Mouse (Mus musculus) forebrain, embryonic 16.5 days (tissue): ENCODE results near the gene Card11. TPM values are rescaled to one million over a fixed set of nuclear protein-coding genes. Genes with fewer than 3 reads are reported as not detected.

Experiments used
- ATAC-seq: fragments of 200-750 bp; cut with Nextera tagmentation; 2 replicates; pipeline ENCODE4 v1.8.0; 2017; ENCODE audit warnings: mild to moderate bottlenecking, moderate library complexity
- H3K27ac ChIP-seq: fragments of 300-500 bp; sonication (generic); 2 replicates; pipeline ENCODE4 v1.5.1; 2014; ENCODE audit warnings: low read length, control low read depth
- H3K27me3 ChIP-seq: fragments of 300-500 bp; sonication (generic); replicated peaks from 2 replicates; pipeline ENCODE4 v1.6.1; 2014; ENCODE audit warnings: low read length; ENCODE audit not compliant: control insufficient read depth, insufficient read depth
- H3K36me3 ChIP-seq: fragments of 300-500 bp; sonication (generic); 2 replicates; pipeline ENCODE4 v1.6.1; 2014; ENCODE audit not compliant: control insufficient read depth, insufficient read depth
- H3K4me1 ChIP-seq: fragments of 300-500 bp; sonication (generic); replicated peaks from 2 replicates; pipeline ENCODE4 v1.6.1; 2014; ENCODE audit warnings: low read length; ENCODE audit not compliant: control insufficient read depth, insufficient read depth
- H3K4me2 ChIP-seq: fragments of 300-500 bp; sonication (generic); 2 replicates; pipeline ENCODE4 v1.6.1; 2014; ENCODE audit warnings: mild to moderate bottlenecking, low read length, control low read depth
- H3K4me3 ChIP-seq: fragments of 300-500 bp; sonication (generic); replicated peaks from 2 replicates; pipeline ENCODE4 v1.5.1; 2014; ENCODE audit warnings: mild to moderate bottlenecking, low read length, control low read depth
- H3K9ac ChIP-seq: fragments of 300-500 bp; sonication (generic); replicated peaks from 2 replicates; pipeline ENCODE4 v1.6.1; 2014; ENCODE audit warnings: low read depth, low read length, control low read depth
- H3K9me3 ChIP-seq: fragments of 300-500 bp; sonication (generic); 2 replicates; pipeline ENCODE4 v1.6.1; 2016; ENCODE audit warnings: low read length; ENCODE audit not compliant: control insufficient read depth
- WGBS: fragments of 180-500 bp; shearing (Covaris S2); extraction: QIAGEN DNeasy Blood & Tissue Kit; methylation state at CpG from one replicate; pipeline ENCODE4 v1.1.7; 2014; 5-methylcytosine and 5-hydroxymethylcytosine counted together
- polyA plus RNA-seq: library from polyadenylated mRNA; unstranded; fragments of >200 nt; fragmentation: Nextera tagmentation; extraction: Ambion mirVana; gene quantifications from 2 replicates; pipeline ENCODE4 v1.2.1, GENCODE M21; 2015

Gene Card11
- polyA plus RNA-seq, 1 experiment from 2014 or later: 0.05 TPM

DNA sequence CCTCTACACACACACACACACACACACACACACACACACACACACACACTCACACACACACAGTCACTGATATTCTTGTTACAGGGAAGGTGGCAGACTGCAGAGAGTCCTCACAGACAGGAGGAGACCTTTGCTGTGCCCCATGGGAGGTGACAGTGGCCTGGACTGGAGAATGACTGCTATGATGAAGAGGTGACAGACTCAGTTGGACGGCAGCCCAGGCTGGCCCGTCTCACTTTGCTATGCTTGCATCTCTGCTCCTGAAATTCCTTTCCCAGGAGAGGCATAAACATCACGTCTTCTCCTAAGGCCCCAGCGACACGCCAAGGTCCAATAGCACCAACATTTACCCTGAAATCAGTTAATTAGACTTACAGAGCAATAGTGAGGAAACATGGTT is 146.7 kb downstream of the Card11 start:
- Histone ChIP-seq H3K4me2 (no peak overlapping the region), H3K36me3 (no peaks in the 10 kb centered on the region), H3K27me3 (no peaks in the 10 kb centered on the region), H3K9me3 (peaks cover 2% of the 10 kb centered on the region; the same call in 1 of the 2 replicates), H3K9ac (no peak overlapping the region), H3K4me3 (no peak overlapping the region), H3K27ac (no peak overlapping the region), H3K4me1 (no peaks in the 10 kb centered on the region)
- no peak for ATAC-seq
- 81% methylated on average over 5 of the region's 5 CpGs for WGBS

DNA sequence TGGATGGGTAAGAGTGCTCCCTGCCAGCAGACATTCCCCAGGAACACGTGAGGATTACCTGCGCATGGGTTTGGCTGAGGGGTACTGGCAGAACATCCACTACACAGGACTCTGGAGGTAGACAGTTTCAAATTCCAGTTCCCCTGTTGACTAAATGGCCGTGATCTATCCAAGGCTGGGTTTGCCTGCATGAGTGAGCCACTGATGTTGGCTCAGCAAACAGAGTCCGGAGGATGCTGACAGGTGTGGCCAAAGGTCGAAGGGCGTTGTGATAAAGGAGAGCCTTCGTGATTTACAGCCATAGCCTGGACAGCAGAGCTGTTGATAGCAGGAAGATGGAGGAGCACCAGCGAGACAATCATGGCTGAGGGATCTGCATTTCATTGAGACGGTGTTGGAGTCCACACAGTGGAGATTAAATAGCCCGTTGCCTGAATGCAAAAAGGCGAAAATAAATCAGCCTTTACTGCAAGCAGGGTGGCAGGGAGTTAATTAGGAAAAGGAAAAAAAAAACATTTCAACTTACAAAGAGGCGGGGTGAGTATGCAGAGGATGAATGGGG is 147.9 kb downstream of the Card11 start:
- Histone ChIP-seq H3K4me1 (no peaks in the 10 kb centered on the region), H3K4me3 (no peak overlapping the region), H3K9ac (no peak overlapping the region), H3K27me3 (no peaks in the 10 kb centered on the region), H3K36me3 (no peaks in the 10 kb centered on the region), H3K9me3 (peaks cover 2% of the 10 kb centered on the region; the same call in 1 of the 2 replicates), H3K4me2 (no peak overlapping the region), H3K27ac (no peak overlapping the region)
- ATAC-seq: no peak
- WGBS: 73% methylated on average over 12 of the region's 12 CpGs

DNA sequence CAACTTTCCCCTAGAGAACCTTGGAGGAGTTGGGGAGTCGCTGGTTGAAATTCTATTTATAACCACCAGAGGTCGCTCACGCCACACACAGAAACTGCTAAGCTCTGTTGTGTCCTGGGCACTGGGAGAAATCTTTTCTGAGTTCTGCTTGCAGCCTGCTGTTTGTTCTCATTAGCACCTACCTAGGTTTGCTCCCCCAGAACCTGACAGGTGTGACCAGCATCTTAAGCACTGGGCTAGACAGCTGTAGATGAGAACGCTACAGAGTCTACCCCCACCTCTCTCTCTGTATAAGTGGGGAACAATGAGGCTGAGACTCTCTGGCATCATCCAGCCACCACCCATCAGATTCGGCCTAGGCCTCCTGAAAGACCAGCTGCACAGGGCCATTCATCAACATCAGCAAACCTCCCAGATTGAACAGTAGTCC is 153.1 kb downstream of the Card11 start:
- WGBS: 11% methylated on average over 5 of the region's 5 CpGs

DNA sequence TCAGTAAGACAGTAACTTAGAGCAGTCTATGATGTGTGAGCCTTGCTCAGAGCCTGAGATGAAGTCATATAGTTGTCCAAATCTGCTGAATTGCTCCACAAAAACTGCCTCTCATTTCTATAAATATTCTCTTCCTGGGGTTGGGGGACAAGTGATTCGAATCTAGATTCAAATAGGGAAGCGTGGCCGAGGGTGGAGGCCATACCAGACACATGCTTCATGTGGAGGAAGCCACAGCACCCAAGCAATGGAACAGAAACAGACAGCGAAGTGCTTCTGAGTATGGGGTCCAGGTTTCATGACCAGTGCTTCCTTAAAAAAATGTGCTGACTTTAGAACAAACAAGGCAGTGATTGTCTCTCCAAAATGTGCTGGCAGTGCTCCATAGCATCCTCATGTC is 158.4 kb downstream of the Card11 start:
- WGBS: 85% methylated on average over 4 of the region's 4 CpGs
- Histone ChIP-seq H3K4me1 (no peaks in the 10 kb centered on the region), H3K9ac (no peak overlapping the region), H3K4me2 (no peak overlapping the region), H3K27ac (no peak overlapping the region), H3K27me3 (no peaks in the 10 kb centered on the region), H3K9me3 (no peaks in the 10 kb centered on the region), H3K4me3 (no peak overlapping the region), H3K36me3 (no peaks in the 10 kb centered on the region)
- no peak for ATAC-seq

More for the DNA sequence above, 153.1 kb downstream of the Card11 start:
- peaks cover 2% of the 10 kb centered on the region; the same call in 1 of the 2 replicates for H3K9me3 ChIP-seq
- no peak overlapping the region for H3K9ac ChIP-seq
- H3K4me1 ChIP-seq: no peaks in the 10 kb centered on the region
- H3K36me3 ChIP-seq: no peaks in the 10 kb centered on the region
- ATAC-seq: peak; percentile 52
- H3K27ac ChIP-seq: no peak overlapping the region
- no peaks in the 10 kb centered on the region for H3K27me3 ChIP-seq
- H3K4me2 ChIP-seq: no peak overlapping the region
- H3K4me3 ChIP-seq: no peak overlapping the region

DNA sequence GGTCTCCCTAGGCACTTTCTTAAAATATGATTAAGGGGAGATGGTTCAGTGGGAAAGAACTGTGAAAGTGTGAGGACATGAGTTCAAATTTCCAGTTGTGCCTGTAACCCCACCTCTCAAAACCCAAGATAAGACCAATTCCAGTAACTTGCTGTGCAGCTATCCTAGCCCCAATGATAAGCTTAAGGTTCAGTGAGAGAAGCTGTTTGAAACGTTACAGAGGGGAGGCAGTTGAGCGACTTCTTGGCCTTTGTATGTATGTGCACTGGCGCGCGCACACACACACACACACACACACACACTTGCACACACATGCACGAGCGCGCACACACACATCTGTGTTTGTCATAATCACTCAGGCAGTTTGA is 169.3 kb downstream of the Card11 start:
- Histone ChIP-seq H3K4me1 (peaks cover 32% of the 10 kb centered on the region), H3K9me3 (no peaks in the 10 kb centered on the region), H3K27ac (no peak overlapping the region; the same call in 1 of the 2 replicates), H3K36me3 (no peaks in the 10 kb centered on the region), H3K9ac (no peak overlapping the region), H3K4me3 (no peak overlapping the region), H3K4me2 (peak overlapping the region; percentile 56), H3K27me3 (no peaks in the 10 kb centered on the region)
- no peak for ATAC-seq
- 78% methylated on average over 8 of the region's 8 CpGs for WGBS

DNA sequence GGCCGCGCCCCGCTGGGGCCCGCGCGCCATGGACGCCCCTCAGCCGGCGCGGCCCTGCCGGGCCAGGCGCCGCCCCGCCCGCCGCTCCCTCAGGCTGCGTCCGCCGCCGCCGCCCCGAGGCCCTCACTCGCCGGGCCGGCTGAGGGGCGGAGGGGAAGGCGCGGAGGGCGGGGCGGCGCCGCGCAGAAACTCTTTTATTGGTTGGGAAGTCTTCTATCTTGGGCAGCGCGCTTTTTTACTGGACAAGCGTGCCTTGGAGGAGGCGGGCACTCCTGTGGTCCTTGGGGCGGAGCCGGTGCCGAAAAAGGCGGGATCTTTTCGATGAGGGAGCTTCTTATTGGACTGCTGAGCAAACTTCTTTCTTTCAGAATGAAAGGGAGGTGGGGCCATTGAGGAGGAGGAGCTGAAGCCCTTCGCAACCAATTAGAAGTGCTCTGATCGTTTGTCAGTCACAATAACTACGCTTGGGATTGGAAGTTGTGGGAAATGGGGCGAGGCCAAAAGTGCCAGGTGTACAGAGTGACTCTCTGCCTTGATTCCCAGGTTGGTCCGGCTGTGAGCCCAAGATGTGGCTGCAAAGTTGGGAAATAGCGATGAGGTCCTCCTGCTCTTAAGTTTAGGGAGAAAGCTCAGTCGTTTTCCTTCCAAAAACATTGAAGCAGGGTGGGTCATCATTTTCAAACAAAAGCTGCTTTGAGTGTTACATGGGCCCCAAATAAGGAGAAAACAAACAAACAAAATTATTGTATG is 169.9 kb downstream of the Card11 start, which contains the start of gene Gna12:
Gene Gna12, minus strand, starts transcription at position 118 of the 750 bp plus-strand sequence.
- Histone ChIP-seq H3K4me1 (peaks cover 33% of the 10 kb centered on the region), H3K27ac (peak within 1 kb of the TSS; percentile 62), H3K27me3 (no peaks in the 10 kb centered on the region), H3K36me3 (no peaks in the 10 kb centered on the region), H3K4me2 (peak within 1 kb of the TSS; percentile 73), H3K4me3 (peak within 1 kb of the TSS; percentile 70), H3K9me3 (no peaks in the 10 kb centered on the region), H3K9ac (peak within 1 kb of the TSS; percentile 69)
- peak; percentile 99 for ATAC-seq
- WGBS: under 1% methylated on average over 41 of the region's 49 CpGs

DNA sequence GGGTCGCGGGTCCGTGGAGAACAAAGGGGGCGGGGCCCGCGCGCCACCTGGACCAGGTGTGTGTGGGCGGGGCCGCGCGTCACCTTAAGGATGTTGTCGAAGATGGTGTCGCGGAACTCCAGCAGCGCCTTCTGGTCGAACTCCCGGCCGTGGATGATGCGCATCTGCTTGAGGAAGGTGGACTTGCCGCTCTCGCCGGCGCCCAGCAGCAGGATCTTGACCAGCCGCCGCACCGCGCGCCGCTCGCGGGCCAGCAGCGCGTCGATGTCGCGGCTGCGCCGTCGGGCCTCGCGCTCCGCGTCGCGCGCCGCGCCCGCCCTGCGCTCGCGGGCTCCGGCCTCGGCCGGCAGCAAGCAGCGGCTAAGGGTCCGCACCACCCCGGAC is 170.5 kb downstream of the Card11 start:
- WGBS: under 1% methylated on average over 58 of the region's 58 CpGs
- Histone ChIP-seq H3K9me3 (no peaks in the 10 kb centered on the region), H3K27ac (peak overlapping the region; percentile 62), H3K4me3 (peak overlapping the region; percentile 70), H3K9ac (peak overlapping the region; percentile 69), H3K4me2 (peak overlapping the region; percentile 73), H3K36me3 (no peaks in the 10 kb centered on the region), H3K4me1 (peaks cover 33% of the 10 kb centered on the region), H3K27me3 (no peaks in the 10 kb centered on the region)
- ATAC-seq: no peak; the same call in 1 of the 2 replicates

DNA sequence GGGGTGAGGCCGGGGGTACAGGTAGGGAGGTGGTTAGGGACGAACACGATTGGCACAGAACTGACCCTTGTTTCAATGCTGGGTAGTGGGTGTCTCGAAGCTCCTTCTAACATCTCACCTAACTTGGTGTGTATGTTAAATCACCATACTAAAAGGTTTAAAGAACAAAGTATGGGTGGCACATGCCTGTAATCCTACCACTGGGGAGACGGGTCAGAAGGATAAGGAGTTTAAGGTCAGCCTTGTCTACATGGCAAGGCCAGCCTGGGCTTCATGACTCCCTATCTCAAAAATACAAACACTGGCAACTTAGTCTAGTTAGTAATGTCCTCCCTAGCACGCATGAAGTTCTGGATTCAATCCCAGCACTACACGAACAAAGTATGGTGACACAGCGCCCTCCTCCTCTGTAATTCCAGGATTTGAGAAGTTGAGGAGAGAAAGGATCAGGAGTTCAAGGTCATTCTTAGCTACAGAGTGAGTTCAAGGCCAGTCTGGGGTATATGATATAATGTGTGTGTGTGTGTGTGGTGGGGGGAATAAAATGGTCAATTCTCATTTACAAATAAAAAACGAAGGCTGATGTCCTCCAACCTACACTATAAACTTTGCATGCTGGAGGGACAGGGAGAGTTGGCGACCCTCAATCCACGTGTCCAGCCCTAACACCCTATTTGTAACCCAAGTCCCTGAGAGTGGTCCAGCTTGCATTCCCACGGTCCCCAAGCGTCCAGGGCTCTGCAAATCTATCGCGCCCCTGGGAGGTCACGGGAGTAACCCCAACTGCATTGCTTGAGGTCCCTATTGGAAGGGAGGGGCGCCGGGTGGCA is 171.1 kb downstream of the Card11 start:
- WGBS: 34% methylated on average over 18 of the region's 18 CpGs
- H3K4me1 ChIP-seq: peaks cover 33% of the 10 kb centered on the region
- peak overlapping the region; percentile 70 for H3K4me3 ChIP-seq
- peak overlapping the region; percentile 69 for H3K9ac ChIP-seq
- H3K4me2 ChIP-seq: peak overlapping the region; percentile 73
- no peaks in the 10 kb centered on the region for H3K9me3 ChIP-seq
- H3K36me3 ChIP-seq: no peaks in the 10 kb centered on the region
- H3K27me3 ChIP-seq: no peaks in the 10 kb centered on the region
- ATAC-seq: no peak
- H3K27ac ChIP-seq: no peak overlapping the region

DNA sequence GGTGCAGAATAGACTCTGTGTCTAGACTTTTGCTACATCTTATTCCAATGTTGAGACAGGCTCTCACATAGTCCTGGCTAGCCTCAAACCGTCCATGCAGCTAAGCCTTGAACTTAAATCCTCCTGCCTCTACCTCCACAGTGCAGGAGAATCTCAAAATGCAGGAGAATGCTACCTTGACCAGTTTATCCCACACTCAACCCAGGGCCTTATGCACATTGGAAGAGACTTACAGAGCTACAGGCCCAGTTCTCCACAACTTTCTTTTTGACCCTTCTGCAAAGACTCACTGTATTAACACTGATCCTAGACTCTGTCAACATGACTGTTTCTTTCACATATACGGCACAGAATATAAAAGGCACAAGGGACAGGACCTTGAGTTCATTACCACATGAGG is 172.0 kb downstream of the Card11 start:
- Histone ChIP-seq H3K4me2 (peak overlapping the region; percentile 73), H3K4me1 (peaks cover 33% of the 10 kb centered on the region), H3K9ac (0 out of 2 replicates have a peak overlapping the region, but pooled peaks have one; percentile 5), H3K9me3 (no peaks in the 10 kb centered on the region), H3K36me3 (no peaks in the 10 kb centered on the region), H3K4me3 (no peak overlapping the region), H3K27me3 (no peaks in the 10 kb centered on the region), H3K27ac (no peak overlapping the region)
- no peak for ATAC-seq
- 54% methylated on average over 2 of the region's 2 CpGs for WGBS
